Mouse (Mus musculus) c-Kit-positive CD71-negative TER-119-negative erythroid progenitor cells, embryonic 14.5 days (primary cell): Measurements from ENCODE around the gene Nxpe3.
A peak's percentile ranks its signal among the peaks of the same experiment; 100 is the strongest.
"Not testable (repeated sequence)": the region's sequence is repeated elsewhere in the genome, so short reads cannot be mapped to it uniquely, and the experiment has no call there.

Source experiments
- DNase-seq: peaks from one replicate; pipeline ENCODE4 v3.0.0-alpha.2; 2013; ENCODE audit warnings: low read depth

Nxpe3 gene

DNA sequence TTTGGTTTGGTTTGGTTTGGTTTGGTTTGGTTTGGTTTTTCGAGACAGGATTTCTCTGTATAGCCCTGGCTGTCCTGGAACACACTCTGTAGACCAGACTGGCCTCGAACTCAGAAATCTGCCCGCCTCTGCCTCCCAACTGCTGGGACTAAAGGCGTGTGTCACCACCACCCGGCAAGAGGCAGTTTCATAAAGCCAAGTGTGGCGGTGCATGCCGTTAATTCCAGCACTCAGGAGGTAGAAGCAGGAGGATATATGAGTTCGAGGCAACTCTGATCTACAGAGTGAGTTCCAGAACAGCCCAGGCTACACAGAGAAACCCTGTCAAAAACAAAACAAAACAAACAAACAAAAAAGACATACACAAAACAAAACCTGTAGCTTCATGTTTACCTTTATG, 57.4 kb downstream of the Nxpe3 start:
- DNase-seq, result not testable (repeated sequence)

DNA sequence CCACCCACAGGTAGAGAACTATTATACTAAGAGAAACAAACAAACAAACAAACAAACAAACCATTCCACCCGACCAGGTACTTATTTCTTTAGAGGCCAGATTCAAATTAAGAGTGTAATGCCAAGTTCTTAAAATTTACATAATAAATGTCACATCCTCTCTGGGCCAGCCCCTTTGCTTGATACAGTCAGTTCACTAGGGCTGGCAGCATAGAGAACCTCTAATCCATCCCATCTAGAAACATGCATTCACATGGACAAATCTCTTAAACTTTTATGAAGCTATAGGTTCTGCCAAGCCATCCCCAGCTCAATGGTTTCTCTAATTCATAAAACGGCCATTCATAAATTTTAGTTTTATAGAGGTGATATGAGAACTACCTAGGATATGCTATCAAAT, 57.9 kb downstream of the Nxpe3 start:
- DNase-seq, result no peak

DNA sequence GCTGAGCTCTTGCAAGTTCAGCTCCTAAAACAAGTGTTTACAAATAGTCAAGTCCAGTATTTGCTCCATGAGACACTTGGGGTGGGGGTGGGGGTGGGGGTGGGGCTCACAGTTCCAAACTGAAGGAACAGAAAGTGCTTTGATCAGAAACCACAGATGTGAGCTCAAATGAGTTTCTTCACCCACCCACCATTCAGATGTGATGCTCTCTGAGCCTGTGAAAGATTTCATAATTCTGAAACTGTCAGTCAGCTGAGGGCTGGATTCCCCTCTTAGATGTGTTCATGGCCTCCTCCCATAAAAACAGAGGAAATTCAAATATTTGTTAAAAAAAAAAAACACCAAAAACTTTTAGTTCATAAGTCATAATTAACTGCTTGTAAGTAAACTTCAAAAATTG, 59.3 kb downstream of the Nxpe3 start:
- DNase-seq, result no peak

DNA sequence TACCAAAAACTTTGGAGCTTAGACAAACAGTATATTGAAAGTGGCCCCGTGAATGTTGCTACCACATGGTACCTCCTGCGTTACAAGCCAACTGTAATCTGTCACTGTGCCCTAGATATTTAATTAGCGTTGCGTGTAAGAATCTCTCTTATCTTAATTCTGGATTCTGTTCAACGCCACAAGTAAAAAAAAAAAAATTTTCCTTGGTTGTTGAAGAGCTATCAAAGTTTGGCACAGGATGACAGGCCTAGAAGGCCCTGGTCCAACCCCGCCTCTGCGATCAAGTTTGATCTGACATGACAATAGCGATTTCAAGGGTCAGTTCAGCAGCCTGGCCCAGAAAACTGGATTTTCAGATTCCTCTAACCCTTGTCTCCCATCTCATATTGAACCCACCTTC, 62.5 kb downstream of the Nxpe3 start:
- DNase-seq, result no peak

DNA sequence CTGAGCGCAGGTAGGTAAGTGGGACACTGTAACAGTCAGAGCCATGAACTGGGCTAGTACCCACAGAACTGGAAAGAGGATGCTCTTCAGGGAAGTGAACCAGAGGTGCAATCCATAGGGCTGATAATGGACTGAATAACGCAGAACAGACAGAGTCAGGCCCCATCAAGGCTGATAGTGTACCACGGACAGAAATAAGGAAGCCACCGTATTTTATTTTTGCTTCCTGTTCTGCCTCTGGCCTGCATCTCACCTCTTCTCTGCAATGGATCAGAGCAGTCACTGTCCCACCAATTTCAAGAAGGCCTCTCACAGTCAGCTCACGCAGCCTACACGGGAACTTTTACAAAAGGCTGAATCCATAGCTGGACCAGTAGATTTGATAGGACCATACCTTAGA, 63.0 kb downstream of the Nxpe3 start:
- DNase-seq, result no peak

DNA sequence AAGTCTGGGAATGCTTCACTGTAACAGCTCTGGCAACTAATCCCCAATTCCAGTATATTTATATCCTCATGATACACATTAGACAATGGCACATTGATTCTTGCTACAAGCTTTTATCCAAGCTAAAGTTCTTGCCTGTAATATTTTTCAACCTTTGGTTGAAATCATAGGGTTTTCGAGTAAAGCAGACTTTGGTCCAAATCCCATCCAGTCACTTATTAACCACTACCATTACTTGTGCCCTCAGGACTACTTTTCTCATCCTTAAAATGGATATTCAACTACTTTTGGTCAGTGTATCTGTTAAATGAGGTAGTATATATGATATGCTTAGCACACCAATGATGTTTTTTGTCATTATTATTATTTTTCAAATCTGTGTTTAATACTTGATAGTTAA, 63.6 kb downstream of the Nxpe3 start:
- no peak for DNase-seq

DNA sequence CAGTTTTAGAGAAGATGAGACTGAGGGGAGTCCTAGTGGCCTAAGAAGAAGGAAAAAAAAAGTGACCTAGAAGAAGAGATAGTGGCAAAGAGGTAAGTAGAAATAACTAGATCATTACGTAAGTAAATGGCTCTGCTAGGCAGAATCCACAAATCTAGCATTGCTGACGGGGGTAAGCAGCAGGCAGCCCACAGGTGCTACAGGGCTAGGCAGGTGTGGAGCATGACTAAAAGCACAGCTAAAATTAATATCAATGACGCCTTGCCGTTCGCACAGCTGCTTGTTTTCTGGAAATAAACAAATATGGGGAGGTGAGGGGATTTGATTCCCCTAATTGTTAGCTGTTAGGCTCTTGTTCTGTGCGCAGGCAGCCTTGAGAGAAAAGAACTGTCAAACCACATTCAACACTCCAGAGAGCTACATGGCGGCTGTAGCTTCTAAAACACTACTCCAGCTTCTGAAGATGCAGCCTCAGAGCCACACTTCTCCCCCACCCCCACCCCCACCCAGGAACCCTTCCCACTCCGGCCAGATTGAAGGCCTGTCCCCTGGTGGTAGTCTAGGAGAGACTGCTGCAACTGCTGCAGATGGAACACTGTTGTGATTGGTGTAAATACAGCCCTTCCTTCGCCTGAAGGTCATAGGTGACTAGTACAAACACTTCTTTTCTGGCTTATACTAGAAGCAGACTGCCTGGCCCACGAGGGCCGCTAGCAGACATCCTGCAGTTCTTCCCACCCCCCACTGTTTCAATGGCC, 71.5 kb downstream of the Nxpe3 start:
- DNase-seq, result no peak

DNA sequence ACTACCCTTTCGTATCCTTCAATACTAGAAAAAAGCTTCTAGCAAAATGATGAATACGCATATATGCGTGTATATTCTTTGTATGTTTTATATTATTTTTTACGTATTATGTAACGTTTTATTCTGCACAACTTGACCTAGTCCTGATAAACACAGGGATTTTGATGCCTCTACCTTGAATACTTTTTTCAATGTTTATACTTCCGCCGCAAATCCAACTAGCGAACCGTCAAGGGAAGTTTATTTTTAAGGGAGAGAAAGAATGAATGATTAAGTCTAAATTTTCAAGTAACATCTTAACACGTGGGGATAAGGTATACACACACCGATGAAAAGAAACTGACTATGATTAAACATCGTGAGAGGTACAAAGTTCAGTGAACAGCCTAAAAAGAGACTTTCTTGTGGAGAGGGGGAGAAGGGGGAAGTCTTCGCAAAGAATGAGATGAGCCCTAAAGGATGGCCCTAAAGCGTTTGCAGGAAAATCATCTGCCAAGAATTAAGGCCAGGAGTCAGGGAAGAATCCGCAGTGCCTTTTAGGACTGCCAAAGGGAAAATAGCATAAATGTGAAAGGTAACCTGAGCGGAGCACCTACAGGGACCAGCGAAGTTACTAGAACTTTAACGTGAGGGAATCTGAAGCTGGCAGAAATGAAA, 72.2 kb downstream of the Nxpe3 start:
- no peak for DNase-seq

DNA sequence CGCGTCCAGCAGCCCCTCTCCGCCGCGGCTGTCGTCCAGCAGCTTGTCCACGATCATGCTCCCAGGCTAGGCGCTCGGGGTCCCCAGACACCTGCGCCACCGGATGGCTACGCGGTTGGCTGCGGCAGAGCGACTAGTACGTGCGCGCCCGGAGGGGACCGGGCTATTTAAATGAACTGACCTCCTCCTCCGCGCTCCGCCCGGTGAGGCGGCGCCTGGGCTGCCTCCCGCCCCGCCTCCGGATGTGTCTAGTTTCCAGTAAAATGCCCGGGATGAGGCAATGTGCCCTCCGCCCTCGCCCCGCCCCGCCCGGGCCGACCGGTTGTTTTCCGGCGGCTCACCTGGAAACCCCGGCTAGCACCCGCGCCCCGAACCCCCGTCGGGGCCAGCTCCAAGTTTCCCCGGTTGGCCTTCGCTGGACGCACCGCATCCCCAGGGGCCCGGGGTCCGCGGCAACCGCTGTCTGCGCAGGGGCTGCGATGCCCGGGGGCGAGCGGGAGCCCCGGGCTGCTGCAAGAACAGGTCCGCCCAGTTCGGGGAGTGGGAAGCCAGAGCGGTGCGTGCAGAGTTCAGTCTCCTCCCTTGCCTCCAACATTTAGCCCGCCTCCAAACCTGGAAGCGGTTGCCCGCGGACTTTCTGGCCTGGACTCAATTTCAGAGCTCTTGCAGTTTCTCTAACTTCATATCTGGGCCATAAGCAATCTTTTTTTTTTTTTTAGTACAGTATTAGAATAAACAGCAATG, 72.9 kb downstream of the Nxpe3 start:
- DNase-seq, result peak; percentile 85

DNA sequence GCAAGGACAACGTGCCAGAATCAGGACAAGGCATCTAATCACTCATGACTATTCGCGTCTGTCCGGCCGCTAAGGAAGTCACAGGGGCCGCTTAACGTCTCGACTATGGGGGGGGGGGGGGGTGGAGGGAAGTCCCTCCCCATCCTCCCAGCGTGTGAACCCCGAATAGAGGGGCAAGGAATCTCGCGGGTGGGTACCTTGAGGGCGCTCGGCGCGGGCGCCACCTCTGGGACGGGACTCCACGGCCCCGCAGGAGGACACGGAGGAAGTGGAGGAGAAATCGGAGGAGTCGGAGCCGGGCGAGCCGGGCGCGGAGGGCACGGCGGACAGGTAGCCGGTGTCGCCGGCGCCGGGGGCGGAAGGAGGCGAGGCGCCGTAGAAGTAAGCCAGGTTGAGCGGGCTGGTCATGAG, 73.5 kb downstream of the Nxpe3 start:
- no peak for DNase-seq

DNA sequence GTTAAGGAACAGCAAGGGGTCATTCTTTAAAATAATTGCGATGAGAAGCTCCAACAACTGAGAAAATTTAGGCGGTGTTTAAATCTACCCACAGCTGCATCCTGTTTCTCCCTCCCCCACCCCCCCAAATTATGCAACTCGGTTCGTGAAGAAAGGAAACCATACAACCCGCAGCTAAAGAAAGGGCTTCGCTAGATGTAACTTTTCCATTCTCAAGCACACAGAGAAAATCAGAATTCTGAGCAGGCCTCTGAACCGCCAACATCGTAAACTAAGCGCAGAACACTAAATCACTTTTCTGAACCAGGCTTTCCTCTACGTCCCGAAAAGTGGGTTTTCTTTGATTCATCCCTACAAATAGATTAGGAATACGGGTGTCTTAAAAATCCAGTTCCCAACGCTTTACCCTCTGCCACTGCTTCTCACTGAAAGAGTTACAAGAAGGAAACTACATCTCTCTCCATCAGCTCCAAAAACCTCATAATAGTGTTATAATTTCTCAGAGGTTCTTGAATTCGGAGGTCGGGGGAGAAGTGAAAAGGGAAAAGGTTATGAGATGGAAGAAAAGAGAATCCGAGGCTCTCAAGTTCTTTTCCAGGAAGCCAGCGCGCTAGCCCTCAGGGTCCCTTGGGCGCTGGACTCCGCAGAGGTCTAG, 74.0 kb downstream of the Nxpe3 start:
- peak; percentile 48 for DNase-seq

DNA sequence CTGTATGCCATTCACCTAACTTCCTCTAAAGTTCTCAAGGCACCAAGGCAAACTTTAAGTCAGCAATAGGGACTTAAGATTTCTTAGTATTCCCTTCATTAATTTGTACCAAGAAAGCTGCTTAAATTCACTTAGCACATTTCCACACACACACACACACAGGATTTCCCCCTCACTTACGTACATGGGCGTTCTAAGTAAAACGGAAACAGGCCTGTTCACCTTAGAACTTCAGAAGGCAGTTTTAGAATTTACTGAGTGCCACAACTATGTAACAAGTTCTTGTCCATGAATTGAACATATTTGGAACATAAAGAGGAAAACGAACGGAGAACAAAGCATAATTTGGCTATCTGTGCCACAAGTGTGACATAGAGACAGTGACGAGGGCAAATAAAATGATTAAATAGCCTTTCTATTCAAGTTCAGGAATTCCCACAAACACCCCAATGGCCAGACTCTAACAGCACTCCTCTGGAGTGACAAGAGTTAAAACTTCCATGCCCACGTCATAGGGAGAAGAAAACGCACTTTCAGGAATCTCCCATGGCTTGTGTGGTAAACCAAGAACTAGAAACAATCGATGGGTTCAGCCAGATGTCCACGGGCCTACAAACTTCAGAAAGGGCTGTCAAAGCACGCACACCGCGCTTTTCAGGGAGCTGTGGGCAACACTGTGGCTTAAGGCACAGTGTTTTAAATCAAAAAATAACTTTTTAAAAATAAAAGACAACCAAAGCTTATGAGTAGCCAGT, 74.7 kb downstream of the Nxpe3 start:
- DNase-seq, result no peak

DNA sequence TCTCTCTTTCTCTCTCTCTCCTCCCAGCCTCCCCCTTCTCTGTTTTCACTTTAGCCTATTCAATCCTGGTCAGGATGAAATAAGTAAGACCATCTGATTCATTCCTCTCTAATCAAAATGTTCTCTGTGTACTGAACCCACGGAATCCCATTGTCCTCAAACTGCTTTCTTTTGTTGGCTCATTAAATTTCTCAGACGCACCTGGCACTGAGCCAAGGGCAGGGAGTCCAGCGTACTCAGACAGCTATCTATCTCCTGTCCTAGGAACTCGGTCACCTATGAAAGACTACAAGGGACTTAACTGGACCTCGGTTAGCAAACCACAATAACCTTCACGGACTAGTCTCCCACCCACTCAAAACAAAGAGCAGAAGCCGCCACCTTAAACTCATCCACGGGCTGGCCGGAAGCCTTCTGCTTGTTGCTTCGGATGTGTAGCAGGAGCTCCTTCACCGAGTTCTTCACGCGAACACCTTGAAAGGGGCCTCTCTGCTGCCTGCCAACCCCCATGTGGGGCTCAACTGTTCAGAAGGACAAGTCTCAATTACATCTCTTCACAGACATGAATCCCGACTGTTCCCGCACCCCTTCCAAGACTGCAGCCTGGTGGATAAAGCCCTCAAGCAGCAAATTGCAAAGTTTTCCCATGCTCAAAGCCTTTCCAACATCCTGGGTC, 75.8 kb downstream of the Nxpe3 start:
- no peak for DNase-seq

DNA sequence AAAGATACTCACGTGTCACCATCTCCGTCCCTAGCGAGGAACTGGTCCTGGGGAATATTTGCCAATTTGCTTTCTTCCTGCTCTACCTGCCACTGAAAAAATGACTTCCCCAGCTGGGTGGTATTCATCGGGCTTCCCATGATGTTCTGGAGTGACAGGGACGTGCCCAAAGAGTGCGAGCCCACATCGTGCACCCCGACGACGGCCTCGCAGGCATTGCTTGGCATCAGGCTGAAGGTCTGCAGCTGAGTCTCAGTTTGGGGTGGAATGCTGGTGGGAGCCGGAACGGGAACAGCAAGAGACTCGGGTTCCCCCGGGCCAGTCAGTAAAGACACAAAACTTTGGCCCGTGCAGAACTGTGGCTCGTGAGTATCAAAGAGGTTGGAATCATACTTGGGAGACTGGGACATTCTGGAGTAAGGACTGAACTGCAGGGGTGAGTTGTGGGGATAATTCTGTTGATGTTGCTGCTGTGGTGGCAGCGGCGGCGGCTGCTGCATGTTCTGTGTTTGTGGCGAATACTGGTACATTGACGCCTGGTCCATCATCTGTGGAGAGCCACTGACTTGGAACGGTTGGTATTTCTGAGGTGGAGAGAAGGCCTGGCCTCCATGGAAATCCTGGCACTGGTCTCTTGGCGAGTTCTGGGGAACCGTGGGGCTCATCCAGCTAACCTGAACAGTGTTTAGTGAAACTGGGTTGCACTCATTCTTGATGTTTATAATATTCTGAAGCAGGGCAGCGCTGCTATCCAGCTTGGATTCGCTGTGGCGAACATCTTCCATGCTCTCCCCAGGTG, 77.2 kb downstream of the Nxpe3 start:
- no peak for DNase-seq

DNA sequence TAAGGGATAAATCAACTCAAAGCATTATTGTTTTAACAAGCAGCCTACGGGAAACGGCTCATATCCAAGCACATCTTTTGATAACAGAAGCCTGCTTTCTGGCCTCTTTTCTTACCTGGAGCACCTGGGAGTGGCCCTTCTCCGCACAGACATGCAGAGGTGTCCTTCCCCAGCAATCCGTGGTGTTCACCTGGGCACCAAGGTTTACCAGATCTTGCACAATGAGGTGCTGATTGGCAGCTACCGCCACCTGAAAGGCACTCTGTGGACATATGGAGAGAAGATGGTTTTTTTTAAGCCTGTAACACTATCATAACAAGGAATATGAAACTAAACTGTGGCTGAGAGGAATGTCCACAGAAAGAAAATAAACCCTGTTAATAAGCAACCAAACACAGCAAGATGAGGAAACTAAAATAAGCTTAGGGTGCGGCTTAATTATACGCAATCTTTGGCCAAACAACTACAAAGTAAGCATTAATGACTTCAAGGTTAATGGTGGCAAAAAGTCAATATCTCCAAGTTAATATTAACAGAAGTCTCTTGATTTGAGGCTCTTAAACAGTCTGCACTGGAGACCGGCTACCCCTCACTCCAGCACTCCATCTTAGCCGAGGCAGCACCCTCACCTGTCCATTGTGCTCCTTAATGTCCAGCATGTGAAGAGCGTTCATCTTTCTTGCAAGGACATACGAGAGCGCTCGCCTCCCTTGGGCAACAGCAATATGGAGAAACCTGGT, 78.7 kb downstream of the Nxpe3 start:
- DNase-seq, result no peak

DNA sequence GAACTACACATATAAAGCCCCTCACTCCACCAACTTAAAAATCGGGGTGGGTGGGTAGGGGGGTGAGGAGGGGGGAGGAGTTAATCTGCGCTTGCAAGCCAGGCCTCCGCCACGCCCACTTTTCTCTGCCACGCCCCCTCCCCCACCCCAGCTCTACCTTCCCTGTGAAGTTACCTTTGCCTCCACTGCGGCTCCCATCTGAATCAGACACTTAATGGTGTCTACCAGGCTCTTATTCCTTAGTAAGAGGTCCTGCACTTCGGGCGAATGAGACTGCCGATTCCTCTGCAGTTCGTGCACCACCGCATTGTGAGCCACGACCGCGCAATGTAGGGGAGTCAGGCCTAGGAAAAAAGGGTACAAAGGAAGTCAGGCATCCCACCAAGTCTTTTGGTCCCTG, 79.6 kb downstream of the Nxpe3 start:
- DNase-seq, result no peak

DNA sequence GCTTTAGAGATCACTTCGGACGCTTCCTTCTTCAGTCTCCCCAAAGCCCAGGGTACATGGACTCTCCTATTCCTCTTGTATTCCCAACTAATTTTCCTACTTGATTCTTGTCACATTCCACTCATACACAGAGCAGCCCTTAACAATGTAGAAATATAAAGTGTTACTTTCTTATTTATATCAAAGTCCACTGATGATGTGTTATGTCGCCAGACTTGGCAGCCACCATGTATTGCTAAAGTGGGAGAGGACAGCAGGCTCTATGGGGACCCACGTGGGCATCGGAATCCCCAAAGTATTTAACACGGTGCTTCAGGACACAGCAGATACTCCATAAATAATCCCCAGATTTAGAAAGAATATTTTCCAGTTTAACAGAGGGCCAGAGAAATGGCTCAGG, 80.4 kb downstream of the Nxpe3 start:
- DNase-seq, result no peak

DNA sequence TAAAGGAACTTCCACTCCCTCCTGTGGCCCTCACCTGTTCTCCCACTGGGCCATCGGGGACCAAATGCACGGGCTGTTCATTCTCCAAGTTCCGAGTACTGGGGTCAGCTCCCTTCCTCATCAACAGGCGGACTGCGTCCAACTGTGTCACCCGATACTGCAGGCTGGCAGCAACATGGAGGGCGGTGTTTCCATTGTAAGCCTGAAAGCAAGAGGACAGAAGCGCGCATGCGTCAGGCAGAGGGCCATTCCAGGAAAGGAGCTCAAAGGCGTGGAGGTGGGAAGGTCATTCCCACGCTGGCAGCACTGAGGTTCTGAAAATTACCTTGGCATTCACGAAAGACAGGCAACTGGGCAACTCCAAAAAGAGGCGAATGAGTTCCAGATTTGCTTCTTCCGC, 81.2 kb downstream of the Nxpe3 start:
- DNase-seq, result no peak

DNA sequence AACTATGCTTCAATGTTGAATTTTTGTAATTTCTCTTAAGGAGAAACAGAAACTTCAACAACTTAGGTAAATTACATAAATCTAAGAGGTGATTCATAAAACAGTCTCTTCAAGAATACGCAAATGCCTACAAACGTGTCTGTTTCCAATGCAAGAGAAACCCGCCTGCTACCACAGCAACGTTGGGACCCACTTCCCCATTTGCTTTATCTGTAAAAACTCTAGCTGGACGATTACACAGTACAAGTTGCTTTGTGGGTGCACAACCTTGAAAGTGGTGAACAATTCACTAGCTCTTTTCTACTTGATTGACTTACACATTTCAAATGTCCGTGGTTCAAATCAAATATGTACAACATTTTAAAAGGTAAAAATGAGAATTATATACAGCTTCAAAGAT, 83.3 kb downstream of the Nxpe3 start:
- DNase-seq, result peak; percentile 33
